Mouse (Mus musculus): ENCODE measurements around the gene Hsd17b14. TPM values are rescaled to one million over a fixed set of nuclear protein-coding genes. Genes with fewer than 3 reads are reported as not detected.
"Not testable (repeated sequence)": the region's sequence is repeated elsewhere in the genome, so short reads cannot be mapped to it uniquely, and the experiment has no call there.

Hsd17b14 gene
- polyA plus RNA-seq (2016; fragmentation: Nextera tagmentation; extraction: Ambion mirVana): 0.26 and 0.43 TPM in 2 replicates

DNA sequence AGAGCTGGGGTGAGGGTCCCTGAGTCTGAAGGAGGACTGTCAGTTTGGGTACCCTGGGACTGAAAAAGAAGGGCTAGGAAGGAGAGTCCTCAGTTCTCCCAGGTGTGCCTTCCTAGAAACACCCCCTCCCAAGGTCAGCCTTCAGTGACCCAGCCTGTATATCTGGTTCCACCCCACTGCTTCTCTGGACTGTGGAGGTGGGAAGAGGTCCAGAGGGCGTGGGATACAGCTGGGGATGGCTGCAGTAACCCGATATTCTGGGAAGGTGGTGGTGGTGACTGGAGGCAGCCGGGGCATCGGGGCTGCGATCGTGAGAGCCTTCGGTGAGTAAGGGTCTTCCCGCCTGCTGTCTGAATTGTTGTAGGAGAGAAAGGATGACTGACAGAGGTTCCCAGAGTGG, at the start of gene Hsd17b14:
Gene Hsd17b14, plus strand, starts transcription at position 150 of the 400 bp plus-strand sequence.
- no peaks in the 10 kb centered on the region for H3K9me3 ChIP-seq
- H3K27ac ChIP-seq: no peak within 1 kb of the TSS
- no peaks in the 10 kb centered on the region for H3K36me3 ChIP-seq
- no peaks in the 10 kb centered on the region for H3K27me3 ChIP-seq (replicated peaks)
- no peak within 1 kb of the TSS for H3K4me2 ChIP-seq (replicated peaks)
- H3K9ac ChIP-seq: no peak within 1 kb of the TSS
- no peak within 1 kb of the TSS for H3K4me3 ChIP-seq
- no peaks in the 10 kb centered on the region for H3K4me1 ChIP-seq
- ATAC-seq (ENCODE audit: low FRiP score, low read depth): no peak
- 48% methylated on average over 8 of the region's 8 CpGs for WGBS

DNA sequence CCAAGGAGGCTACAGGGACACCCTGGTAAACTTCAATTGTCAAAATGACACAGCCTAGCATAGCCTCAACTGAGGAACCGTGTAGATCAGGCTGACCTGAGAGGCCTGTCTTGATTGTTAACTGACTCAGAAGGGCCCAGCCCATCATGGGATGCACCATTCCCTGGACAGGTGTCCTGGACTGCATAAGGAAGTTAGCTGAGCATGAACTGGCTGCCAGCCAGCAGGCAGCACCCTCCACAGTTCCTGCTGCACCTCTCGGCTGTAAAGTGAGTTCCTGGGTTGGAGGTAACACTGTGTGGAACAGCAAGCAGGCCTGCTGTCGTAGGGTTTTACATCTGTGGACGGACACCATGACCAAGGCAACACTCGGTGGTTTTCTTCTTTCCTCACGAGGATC, 47.1 kb upstream of the Hsd17b14 start:
- 91% methylated on average over 6 of the region's 6 CpGs for WGBS
- Histone ChIP-seq H3K9ac (no peak overlapping the region), H3K4me1 (peaks cover 10% of the 10 kb centered on the region), H3K9me3 (no peaks in the 10 kb centered on the region), H3K27me3 (replicated peaks) (no peaks in the 10 kb centered on the region), H3K27ac (no peak overlapping the region), H3K36me3 (peaks cover 18% of the 10 kb centered on the region), H3K4me3 (no peak overlapping the region), H3K4me2 (replicated peaks) (no peak overlapping the region)
- no peak for ATAC-seq (ENCODE audit: low FRiP score, low read depth)

DNA sequence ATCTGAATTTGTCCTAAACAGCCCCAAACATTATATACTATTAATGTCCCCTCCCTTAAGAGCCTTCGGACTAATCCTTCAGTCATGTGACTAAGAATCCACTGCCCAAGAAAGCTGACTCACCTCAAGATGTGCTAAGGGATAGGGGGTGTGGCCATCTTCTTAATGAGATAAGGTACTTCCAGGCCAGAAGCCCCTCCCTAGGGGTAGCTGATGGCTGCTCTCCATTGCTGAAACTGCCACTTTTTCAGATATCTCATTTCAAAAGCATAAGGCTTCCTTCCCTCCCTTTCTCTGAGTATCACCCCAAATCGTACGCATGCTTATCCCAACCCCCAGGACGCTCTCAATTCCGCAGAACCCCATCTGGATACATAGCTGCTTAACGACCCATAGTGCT, 46.1 kb upstream of the Hsd17b14 start:
- Histone ChIP-seq H3K9ac (no peak overlapping the region), H3K4me2 (replicated peaks) (peak overlapping the region; percentile 77), H3K27me3 (replicated peaks) (no peaks in the 10 kb centered on the region), H3K36me3 (peaks cover 18% of the 10 kb centered on the region), H3K4me1 (peaks cover 10% of the 10 kb centered on the region), H3K9me3 (no peaks in the 10 kb centered on the region), H3K4me3 (no peak overlapping the region), H3K27ac (no peak overlapping the region)
- WGBS: 86% methylated on average over 6 of the region's 6 CpGs
- ATAC-seq (ENCODE audit: low FRiP score, low read depth): no peak

DNA sequence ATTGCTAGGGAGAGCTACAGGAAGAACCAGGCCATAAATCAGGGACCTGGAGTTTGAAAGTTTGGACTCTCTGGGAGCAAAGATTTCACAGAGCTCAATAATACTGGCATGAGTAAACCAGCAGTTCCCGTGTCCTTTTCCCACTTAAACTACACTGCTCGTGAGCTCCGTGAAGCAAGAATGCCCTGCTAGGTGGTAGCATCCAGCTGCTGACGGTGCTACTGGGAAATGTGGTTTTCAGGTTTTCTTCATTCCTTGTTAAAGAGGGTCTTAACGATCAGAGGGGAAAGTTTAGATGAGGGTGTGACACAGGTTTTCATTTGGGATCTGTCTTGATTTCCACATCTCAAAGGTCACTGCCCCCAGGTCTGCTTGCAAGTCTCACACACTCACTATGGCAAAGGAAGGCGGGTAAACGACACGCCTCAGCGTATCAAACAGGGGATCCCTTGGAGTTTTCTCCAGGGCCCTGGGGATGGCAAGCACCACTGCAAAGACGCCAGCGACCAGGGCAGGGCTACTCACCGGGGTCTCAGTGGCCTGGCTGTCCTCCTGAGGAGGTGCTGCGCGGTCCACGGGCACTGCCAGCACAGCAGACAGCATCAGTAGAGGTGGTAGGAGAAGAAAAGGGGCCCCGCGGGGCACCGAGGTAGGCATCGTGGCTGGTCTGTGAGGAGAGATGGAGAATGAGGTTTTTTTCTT, 45.4 kb upstream of the Hsd17b14 start:
- Histone ChIP-seq H3K4me2 (replicated peaks) (peak overlapping the region; percentile 77), H3K4me1 (peaks cover 10% of the 10 kb centered on the region), H3K36me3 (peaks cover 18% of the 10 kb centered on the region), H3K27ac (no peak overlapping the region), H3K9ac (peak overlapping the region; percentile 77), H3K9me3 (no peaks in the 10 kb centered on the region), H3K4me3 (peak overlapping the region; percentile 75), H3K27me3 (replicated peaks) (no peaks in the 10 kb centered on the region)
- peak; percentile 38 for ATAC-seq (ENCODE audit: low FRiP score, low read depth)
- WGBS: 39% methylated on average over 19 of the region's 19 CpGs

DNA sequence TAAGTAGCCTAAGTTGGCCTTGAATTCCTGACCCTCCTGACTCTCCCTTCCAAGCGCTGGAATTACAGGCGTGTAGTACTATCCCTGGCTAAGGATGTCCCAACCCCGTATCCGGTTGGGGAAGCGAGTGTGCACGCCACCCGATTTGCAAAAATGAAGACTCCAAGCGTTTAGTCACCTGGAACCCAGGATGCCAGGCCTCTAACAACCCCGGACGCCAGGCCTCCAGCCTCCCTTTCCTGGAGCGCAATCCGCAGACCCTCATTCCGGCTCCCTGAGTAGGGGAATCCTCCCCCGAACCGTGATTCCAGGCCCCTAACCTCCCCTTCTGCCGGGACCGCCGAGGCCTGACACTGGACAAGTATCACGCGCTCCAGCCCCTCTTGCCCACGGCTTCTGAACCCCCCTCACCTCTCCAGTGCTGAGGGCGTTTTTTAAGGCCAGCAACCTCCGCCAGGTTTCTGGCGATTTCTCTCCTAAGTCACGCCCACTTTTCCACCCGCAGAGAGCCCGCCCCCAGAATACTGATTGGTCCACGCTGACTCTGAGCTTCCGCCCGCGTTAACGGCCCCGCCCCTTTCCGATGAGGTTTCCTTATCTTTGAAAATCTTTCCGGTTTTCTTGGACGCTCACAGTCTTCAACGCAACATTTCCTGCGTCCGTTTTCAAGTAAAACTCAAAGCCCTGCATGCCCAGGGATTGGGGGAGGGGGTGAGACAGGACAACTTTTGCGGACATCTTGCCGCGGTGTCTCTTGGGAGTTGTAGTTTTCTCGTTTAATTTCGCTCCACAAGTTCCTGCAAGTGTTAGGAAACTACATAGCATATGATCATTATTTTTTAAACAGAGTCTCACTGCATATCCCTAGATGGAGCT, 44.5 kb upstream of the Hsd17b14 start, which contains the start of gene Nucb1:
Gene Nucb1, minus strand, starts transcription at position 495 of the 876 bp plus-strand sequence.
- Histone ChIP-seq H3K4me2 (replicated peaks) (peak within 1 kb of the TSS; percentile 77), H3K4me1 (peaks cover 10% of the 10 kb centered on the region), H3K36me3 (peaks cover 18% of the 10 kb centered on the region), H3K9me3 (no peaks in the 10 kb centered on the region), H3K27me3 (replicated peaks) (no peaks in the 10 kb centered on the region), H3K9ac (peak within 1 kb of the TSS; percentile 77), H3K4me3 (peak within 1 kb of the TSS; percentile 75), H3K27ac (peak within 1 kb of the TSS; percentile 51)
- WGBS: under 1% methylated on average over 44 of the region's 44 CpGs
- ATAC-seq (ENCODE audit: low FRiP score, low read depth): peak; percentile 82

DNA sequence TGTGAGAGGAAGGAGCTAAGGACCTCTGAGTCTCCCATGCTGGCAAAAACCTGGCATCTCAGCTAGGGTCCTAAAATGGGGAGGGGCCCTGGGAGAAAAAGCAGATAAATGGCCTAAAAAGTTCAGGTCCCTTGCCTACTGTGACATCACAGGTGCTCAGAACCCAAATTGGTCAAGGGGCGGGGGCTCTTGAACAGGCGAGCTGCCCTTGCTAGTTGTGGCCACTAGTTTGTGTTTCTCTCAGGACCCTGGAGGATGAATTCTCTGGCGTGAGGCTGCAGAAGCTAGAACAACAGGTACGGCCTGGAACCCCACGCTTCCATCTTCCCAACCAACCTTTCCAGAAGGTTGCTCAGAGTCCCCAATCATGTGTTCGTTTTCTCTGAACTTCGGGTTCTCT, 40.3 kb upstream of the Hsd17b14 start:
- WGBS: 86% methylated on average over 7 of the region's 7 CpGs
- no peak overlapping the region for H3K9ac ChIP-seq
- H3K4me1 ChIP-seq: peaks cover 5% of the 10 kb centered on the region
- H3K27me3 ChIP-seq (replicated peaks): no peaks in the 10 kb centered on the region
- no peaks in the 10 kb centered on the region for H3K9me3 ChIP-seq
- H3K4me2 ChIP-seq (replicated peaks): no peak overlapping the region
- no peak overlapping the region for H3K4me3 ChIP-seq
- ATAC-seq (ENCODE audit: low FRiP score, low read depth): no peak
- H3K27ac ChIP-seq: no peak overlapping the region
- H3K36me3 ChIP-seq: no peaks in the 10 kb centered on the region

DNA sequence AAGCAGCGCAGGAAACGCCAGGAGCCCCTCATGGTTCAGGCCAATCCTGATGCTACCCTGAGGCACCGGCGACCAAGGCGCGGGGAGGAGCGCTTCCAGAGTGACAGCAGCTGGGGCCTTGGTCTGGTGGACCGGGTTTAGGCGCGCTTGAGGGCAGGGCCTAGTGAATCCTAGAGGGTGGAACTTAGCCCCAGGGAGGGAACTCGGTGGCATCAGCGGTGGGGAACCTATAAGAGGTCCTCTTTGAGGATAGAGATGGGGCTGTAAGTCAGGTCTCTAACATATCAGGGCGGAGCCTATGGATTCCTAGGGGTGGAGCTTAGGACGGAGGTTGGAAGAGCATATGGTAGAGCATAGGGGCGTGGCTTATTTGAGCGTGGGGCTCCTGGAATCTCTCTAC, 39.3 kb upstream of the Hsd17b14 start:
- 0 out of 2 replicates have a peak overlapping the region, but pooled peaks have one; percentile 3 for H3K4me2 ChIP-seq (replicated peaks)
- H3K27ac ChIP-seq: no peak overlapping the region
- no peak for ATAC-seq (ENCODE audit: low FRiP score, low read depth)

DNA sequence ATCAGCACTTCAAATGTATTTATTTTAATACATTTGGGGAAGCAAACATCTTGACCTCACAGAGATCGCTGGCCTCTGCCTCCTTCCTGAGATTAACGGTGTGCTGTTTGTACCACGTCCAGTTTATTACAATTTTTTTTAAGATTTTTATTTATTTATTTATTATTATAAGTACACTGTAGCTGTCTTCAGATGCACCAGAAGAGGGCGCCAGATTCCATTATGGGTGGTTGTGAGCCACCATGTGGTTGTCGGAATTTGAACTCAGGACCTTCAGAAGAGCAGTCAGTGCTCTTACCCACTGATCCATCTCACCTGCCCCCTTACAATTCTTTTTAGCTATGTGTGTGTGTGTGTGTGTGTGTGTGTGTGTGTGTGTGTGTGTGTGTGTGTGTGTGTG, 37.8 kb upstream of the Hsd17b14 start:
- not testable (repeated sequence) for H3K4me2 ChIP-seq (replicated peaks); ATAC-seq (ENCODE audit: low FRiP score, low read depth); H3K36me3 ChIP-seq; H3K4me3 ChIP-seq; H3K9ac ChIP-seq; H3K27me3 ChIP-seq (replicated peaks); H3K4me1 ChIP-seq; H3K9me3 ChIP-seq; H3K27ac ChIP-seq
- 73% methylated on average over 5 of the region's 5 CpGs for WGBS

More for the DNA sequence above, 39.3 kb upstream of the Hsd17b14 start:
- Histone ChIP-seq H3K27me3 (replicated peaks) (no peaks in the 10 kb centered on the region), H3K36me3 (no peaks in the 10 kb centered on the region), H3K9ac (no peak overlapping the region), H3K4me1 (0 out of 2 replicates have a peak, but pooled peaks cover 3% of the 10 kb centered on the region), H3K4me3 (no peak overlapping the region), H3K9me3 (no peaks in the 10 kb centered on the region)
- WGBS: 31% methylated on average over 16 of the region's 16 CpGs

DNA sequence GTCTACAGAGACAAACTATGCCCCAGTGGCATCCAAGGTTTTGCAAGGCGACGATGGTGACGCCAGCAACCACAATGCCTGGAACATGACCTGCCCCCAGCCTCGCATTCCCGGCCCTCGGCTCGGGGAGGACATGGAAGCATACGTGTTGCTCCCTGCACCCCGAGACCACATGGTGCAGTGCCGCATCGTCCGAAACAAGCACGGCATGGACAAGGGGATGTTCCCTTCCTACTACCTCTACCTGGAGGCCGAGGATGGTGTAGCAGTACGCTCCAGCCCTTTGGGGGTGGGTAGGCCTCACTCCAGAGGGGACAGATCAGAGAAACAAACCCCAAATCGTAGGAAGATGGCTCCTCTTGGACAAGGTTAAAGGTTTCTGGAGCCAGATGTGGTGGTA, 36.1 kb upstream of the Hsd17b14 start:
- 94% methylated on average over 16 of the region's 16 CpGs for WGBS
- Histone ChIP-seq H3K4me2 (replicated peaks) (no peak overlapping the region), H3K9me3 (no peaks in the 10 kb centered on the region), H3K36me3 (no peaks in the 10 kb centered on the region), H3K27ac (no peak overlapping the region), H3K4me1 (0 out of 2 replicates have a peak, but pooled peaks cover 12% of the 10 kb centered on the region), H3K4me3 (no peak overlapping the region), H3K9ac (no peak overlapping the region), H3K27me3 (replicated peaks) (no peaks in the 10 kb centered on the region)
- ATAC-seq (ENCODE audit: low FRiP score, low read depth): no peak

DNA sequence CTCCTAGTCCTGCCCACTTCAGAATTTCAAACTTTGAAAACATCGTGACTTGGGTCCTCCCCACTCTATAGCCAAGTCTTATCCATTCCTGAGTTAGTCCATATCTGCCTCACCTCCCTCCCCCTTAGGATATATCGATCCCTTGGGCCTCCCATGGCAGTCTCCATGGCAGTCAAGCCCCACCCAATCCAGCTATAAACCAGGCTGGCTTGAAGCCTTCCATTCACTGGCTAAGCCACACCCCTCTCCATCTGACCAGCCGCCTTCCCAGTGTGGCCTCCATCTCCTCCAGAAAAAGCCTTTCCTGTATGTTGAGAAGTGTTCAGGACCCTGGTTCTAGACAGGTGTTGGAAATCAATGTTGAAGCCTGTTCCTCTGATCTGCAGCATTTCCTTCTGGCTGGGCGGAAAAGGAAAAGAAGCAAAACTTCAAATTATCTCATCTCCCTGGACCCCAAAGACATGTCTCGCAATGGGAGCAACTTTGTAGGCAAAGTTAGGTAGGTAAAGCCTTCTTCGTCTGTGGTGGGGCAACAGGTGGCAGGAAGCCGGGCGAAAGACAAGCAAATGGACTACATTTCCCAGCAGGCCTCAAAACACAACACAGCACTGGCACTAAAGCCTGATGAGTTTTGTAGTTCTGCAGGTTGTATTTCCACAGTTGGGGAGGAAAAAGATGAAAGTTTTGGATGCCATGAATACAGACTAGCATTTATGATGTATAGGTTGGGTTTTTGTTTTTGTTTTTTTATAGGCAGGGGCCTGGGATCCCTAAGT, 35.2 kb upstream of the Hsd17b14 start:
- no peaks in the 10 kb centered on the region for H3K27me3 ChIP-seq (replicated peaks)
- peaks cover 14% of the 10 kb centered on the region; the same call in 1 of the 2 replicates for H3K4me1 ChIP-seq
- ATAC-seq (ENCODE audit: low FRiP score, low read depth): no peak
- no peak overlapping the region for H3K9ac ChIP-seq
- H3K36me3 ChIP-seq: no peaks in the 10 kb centered on the region
- H3K27ac ChIP-seq: no peak overlapping the region
- no peak overlapping the region for H3K4me3 ChIP-seq
- WGBS: 69% methylated on average over 8 of the region's 8 CpGs
- no peak overlapping the region for H3K4me2 ChIP-seq (replicated peaks)
- H3K9me3 ChIP-seq: no peaks in the 10 kb centered on the region

DNA sequence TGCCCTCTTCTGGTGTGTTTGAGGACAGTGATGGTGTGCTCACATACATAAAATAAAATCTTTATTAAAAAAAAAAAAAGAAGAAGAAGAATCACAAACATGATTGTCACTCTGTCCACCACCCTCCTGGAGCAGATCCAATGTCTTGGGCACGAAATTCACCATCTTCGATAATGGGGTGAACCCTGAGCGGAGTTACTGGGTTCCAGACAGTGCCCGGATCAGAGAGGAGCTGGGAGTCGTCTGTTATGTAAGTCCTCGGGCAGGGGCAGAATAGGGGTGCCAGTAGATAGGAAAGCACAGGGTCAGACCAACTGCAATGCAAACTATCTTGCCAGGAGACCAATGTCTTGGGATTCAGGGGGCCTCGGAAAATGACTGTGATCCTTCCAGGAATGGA, 34.1 kb upstream of the Hsd17b14 start:
- H3K4me3 ChIP-seq: no peak overlapping the region
- WGBS: 93% methylated on average over 7 of the region's 7 CpGs
- no peak overlapping the region for H3K4me2 ChIP-seq (replicated peaks)
- H3K36me3 ChIP-seq: no peaks in the 10 kb centered on the region
- H3K27me3 ChIP-seq (replicated peaks): no peaks in the 10 kb centered on the region
- H3K4me1 ChIP-seq: peaks cover 24% of the 10 kb centered on the region
- H3K27ac ChIP-seq: no peak overlapping the region
- no peak overlapping the region for H3K9ac ChIP-seq
- no peaks in the 10 kb centered on the region for H3K9me3 ChIP-seq
- no peak for ATAC-seq (ENCODE audit: low FRiP score, low read depth)
